Mouse (Mus musculus): ENCODE data around the gene H2al2a.
"Not testable (repeated sequence)": the region's sequence is repeated elsewhere in the genome, so short reads cannot be mapped to it uniquely, and the experiment has no call there.

H2al2a gene

DNA sequence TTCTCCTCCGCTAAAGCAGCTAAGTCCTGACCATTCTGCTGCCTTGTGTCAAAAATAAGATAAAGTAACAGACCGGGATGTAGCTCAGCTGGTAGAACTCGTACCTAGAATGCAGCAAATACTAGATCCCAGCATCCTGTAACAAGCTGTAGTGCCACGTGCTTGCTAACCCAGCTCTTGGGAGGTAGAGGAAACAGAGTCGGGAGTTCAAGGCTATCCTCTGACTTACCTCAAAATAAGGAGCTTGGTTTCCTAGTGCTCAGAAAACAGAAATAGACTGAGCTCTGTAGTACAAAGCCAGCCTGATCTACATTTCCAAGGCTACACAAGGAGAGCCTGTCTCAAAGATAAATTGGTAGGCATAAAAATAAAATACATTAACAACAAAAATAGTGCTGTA lies 23.5 kb downstream of the H2al2a start:
- DNase-seq: no peak

DNA sequence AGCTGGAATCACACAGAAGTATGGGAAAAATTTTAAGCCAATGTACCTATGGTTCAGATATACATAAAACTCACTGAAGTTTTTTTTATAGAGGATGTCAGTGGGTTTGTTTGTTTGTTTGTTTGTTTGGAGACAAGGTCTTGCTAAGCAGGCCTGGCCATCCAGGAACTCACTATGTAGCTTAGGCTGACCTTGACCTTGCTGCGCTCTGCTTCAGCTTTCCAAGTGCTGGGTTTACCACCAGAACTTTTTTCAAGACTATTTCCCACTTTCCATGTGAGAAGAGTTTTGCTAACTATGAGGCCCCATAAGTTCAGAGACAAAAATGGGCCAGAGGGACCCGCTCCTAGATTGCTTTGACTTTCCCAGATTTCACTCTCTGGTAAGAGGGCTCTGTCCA lies 23.9 kb downstream of the H2al2a start:
- no peak for DNase-seq

DNA sequence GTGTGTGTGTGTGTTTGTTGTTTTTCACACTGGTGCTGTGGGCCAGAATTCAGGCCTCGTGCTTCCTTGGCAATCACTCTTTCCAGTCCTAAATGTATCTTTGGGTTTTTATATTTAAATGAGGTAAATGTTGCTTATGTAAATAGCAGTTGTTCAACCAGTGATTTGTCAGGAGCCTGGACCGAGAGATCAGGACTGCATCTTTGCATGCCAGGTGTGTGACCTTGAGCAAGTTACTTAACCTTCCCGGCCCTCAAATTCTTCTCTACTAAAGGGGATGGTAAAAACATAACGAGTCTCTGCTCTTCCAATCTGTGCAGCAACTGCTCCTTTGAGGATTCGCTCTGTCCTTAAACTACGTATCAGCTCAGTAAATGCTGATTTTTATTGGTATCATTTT lies 25.4 kb downstream of the H2al2a start:
- DNase-seq: no peak

DNA sequence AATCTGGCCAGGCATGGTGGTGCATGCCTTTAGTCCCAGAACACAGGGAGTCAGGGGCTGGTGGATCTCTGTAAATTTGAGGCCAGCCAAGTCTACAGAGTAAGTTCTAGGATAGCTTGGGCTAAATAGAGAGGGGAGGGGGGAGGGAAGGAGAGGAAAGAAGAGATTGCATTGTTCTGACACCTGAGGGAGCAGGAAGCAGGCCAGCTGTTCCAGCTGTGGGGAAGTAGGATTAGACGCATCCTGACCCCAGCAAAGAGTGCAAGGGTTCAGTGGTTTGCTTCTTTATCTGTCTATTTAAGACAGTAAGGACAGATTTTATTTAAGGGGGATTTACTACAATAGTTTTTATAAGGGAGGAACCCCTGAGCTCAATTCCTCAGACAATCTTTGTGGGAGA lies 26.1 kb downstream of the H2al2a start:
- no peak for DNase-seq

DNA sequence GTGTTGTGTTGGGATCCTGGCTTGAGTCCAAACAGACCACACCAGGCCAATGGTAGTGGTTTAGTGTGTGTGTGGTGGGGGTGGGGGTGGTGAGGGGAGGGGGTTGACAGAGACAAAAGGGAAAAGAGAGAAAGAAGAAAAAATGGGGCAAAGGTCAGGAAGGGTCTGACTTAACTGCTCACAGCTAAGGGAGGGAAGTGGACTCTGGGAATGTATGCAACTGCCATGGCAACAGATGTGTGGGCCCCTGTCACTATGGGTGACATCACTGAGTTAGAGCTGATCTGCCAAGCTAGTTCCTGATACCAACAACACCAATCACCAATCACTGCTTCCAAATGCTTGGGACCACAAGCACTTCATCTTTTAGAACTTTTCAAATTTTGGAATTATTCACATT lies 26.6 kb downstream of the H2al2a start:
- DNase-seq: no peak

DNA sequence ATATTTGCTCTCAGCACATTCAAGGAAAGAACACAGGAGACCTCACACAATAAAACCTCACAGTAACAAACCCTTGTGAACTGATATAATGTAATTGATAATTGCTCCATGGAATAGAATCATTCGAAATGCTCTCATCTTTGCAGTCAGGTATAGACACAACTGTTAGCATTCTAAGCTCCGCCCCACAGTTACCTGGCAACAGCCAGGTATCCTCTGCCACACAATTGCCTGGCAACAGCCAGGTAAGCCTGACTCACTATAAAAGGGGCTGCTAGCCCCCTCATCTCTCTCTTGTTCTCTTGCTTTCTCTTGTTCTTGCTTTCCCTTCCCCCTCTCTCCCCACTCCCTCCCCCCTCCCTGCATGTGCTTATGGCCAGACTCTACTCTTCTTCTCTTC lies 28.2 kb downstream of the H2al2a start:
- DNase-seq: no peak

DNA sequence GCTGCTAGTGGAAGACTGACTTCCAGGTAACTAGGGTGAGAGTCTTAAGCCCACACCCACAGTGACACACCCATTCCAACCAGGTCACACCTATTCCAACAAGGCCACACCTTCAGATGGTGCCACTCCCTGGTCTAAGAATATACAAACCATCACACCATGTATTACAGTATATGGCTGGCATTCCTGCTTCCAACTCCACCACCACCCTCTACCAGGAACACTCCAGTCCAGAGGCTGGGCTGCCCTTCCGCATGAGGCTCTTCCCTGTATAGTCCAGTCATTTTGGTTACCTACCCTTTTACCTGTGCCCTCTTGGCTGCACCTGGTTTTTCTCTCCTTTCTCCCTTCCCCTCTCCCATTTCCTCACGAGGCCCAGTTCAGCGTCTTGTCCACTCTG lies 28.7 kb downstream of the H2al2a start:
- DNase-seq: not testable (repeated sequence)

DNA sequence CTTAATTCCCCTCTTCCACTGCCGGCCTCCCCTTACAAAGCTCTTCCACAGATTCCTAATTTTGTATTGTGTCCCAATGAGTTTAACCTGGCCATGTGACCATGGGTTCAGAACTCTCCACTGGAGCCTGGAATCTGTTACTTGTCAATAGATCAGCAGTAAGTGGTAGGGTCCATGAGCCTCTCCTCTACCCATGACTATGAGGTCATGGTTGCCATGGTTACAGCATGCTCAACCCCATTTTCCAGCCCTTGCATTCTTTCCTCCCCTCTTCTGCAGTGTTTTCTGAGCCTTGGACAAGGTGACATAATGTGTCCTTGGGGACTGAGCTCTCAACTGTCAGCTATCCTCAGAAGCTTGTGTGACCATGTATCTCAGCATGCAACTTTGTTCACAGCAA lies 37.3 kb downstream of the H2al2a start:
- DNase-seq: no peak

DNA sequence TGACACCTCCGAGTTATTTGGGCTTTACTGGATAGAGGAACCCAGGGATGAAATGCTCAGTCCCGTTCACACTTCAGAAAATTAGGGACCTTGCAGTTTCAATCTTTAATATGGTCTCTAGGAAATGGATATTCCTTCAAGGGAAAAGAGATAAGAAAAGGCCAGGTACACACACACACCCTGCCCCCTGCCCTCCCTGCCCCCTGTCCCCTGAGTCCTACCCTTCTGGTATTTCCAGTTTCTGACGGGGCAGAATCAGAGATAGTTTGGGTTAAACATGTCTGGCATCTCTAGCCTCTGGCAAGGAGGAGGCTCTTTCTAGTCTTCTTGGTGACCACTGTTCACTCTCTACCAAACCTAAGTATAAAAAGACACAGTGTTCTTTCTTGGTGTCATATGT lies 49.9 kb downstream of the H2al2a start:
- DNase-seq: no peak

Data from spleen, adult 18-20 months (tissue).